Mouse (Mus musculus): ENCODE results near the gene Acsl1.
"Not testable (repeated sequence)": the region's sequence is repeated elsewhere in the genome, so short reads cannot be mapped to it uniquely, and the experiment has no call there.

The Acsl1 gene

DNA sequence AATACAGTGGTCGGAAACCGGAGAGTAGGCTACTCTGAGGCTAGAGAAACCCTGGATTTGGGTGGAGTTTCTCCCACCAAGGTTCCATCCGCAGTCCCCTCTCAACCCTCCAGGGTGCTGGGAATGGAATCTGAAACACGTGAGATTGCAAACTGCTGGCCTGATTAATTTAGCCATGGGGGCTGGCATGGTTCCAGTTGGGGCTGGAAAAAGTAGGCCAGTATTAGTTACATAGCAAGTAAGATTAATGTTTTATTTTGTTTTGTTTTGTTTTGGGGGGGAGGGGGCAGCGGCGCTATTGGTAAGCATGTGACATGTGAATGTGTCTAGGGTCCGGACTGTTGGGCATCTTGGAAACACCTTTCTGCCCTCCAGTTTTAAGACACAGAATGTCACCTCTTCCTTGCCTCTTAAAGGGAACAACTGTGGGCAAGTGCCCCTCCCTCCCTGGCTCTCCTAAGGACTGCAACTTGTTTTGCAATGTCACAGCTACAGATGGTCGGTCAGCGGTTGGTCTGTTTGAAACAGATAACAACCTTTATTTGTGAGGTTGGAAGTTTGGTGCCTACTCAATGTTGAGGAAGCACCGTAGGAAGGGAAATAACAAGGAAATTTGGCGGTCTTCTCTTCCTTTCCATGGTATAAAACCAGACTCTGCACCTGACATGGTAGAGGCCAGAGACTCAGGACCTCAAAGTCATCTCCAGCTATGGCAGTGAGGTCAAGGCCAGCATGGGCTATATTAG lies 75.8 kb downstream of the Acsl1 start:
- in situ Hi-C loops (cut with MboI; ENCODE audit: unreplicated experiment in 2 of 2), result loop anchor here (5.0 to 25.0 kb wide), 2 partner anchors 234 to 359 kb away; no protein-coding TSS in a partner anchor

DNA sequence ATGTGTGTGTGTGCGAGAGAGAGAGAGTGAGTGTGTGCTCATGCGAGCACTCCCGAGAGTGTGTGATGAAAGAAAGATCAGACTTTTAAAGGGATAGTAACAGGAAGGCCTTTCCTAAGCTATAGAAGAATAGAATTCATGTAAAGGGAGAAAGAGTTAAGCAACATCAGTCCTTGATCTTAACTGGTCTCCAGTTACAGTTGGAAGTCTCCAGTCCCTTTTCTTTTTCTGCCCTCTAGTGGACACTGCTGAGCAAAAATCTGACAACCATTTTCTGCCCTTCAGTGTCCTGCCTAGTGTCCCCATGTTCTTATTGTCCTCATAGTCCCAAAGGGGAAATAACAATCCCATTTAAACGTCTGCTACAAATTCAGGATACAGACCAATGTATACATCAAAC lies 76.4 kb downstream of the Acsl1 start:
- in situ Hi-C loops (cut with MboI; ENCODE audit: unreplicated experiment in 2 of 2), result loop anchor here (5.0 to 25.0 kb wide), 2 partner anchors 235 to 360 kb away; no protein-coding TSS in a partner anchor

- in situ Hi-C loops (cut with MboI; ENCODE audit: unreplicated experiment in 2 of 2), result loop anchor here in 1 of 2 experiments (10.0 kb wide), 1 partner anchor 395 kb away; no protein-coding TSS in a partner anchor
Measured at GRCm38 (mm10) chr8:46550058-46550457, 79.2 kb downstream of the Acsl1 start.

- in situ Hi-C loops (cut with MboI; ENCODE audit: unreplicated experiment in 2 of 2), result loop anchor here in 1 of 2 experiments (10.0 kb wide), 1 partner anchor 394 kb away; no protein-coding TSS in a partner anchor
Measured at GRCm38 (mm10) chr8:46551029-46551428, 80.2 kb downstream of the Acsl1 start.

GRCm38 (mm10) chr8:46551615-46552440 lies 81.0 kb downstream of the Acsl1 start, which contains the start of gene Cenpu:
Gene Cenpu, plus strand, starts transcription at chr8:46552028.
- in situ Hi-C loops (cut with MboI; ENCODE audit: unreplicated experiment in 2 of 2), result loop anchor here in 1 of 2 experiments (10.0 kb wide), 1 partner anchor 393 kb away; no protein-coding TSS in a partner anchor

GRCm38 (mm10) chr8:46552441-46552765 lies 81.6 kb downstream of the Acsl1 start:
- in situ Hi-C loops (cut with MboI; ENCODE audit: unreplicated experiment in 2 of 2), result loop anchor here in 1 of 2 experiments (10.0 kb wide), 1 partner anchor 392 kb away; no protein-coding TSS in a partner anchor

DNA sequence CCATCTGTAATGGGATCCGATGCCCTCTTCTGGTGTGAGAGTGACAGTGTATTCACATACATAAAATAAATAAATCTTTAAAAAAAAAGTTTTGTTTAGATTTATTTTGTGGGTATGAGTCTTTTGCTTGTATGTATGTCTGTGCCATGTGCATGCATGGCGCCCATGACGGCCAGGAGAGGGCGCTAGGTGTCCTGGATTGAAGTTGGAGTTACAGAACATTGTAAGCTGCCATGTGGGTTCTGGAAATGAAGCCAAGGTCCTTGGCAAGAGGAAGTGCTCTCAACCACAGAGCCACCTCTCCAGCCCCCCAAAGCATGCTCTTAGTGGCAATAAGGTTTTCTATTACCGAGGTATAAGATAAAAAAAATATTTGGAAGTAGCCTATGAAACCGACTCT lies 88.6 kb downstream of the Acsl1 start:
- in situ Hi-C loops (cut with MboI; ENCODE audit: unreplicated experiment in 2 of 2), result loop anchor here (5.0 to 10.0 kb wide), 4 partner anchors 173 to 813 kb away; no protein-coding TSS in a partner anchor

- in situ Hi-C loops (cut with MboI; ENCODE audit: unreplicated experiment in 2 of 2), result no loop called here
Measured at GRCm38 (mm10) chr8:46562333-46562732, 91.5 kb downstream of the Acsl1 start.

GRCm38 (mm10) chr8:46566914-46567529 lies 96.2 kb downstream of the Acsl1 start:
- in situ Hi-C loops (cut with MboI; ENCODE audit: unreplicated experiment in 2 of 2), result no loop called here

- in situ Hi-C loops (cut with MboI; ENCODE audit: unreplicated experiment in 2 of 2), result no loop called here
Measured at GRCm38 (mm10) chr8:46567946-46568345, 97.1 kb downstream of the Acsl1 start.

- in situ Hi-C loops (cut with MboI; ENCODE audit: unreplicated experiment in 2 of 2), result no loop called here
Measured at GRCm38 (mm10) chr8:46568942-46569341, 98.1 kb downstream of the Acsl1 start.

DNA sequence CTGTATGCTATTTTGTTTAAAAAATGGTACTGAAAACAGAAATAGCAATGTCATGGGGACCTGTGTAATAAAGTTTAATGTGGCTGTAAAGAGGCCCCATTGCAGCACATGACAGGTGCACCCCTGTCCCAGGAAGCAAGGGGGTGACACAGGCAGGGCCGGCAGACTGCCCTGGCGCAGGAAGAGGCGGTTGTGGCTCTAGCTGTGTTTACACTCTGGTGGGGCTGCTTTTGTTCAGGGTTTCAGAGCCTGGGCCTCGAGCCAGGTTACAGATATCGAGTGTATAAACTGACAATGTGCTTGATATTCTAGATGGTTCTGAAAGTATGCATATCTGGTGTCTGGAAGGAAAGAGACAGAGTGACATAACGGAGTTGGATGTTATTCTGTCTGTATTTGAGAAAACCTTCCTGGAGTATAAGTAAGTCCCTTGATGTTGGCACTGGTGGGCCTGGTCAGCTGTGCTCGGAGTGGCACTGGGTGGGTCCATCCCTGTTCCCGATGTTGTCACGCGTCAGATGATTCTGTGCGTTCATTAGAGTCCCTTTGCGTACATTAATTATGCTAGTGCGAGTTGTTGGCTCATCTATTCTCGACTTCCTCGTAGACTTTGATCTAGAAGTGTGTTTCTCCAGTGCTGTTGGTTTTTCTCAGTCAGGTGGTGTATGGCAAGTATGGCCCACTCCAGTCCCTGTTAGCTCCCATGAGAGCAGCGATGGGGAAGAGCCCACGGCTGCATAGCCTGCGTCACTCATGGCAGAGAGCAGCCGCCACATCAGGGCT lies 99.0 kb downstream of the Acsl1 start:
- in situ Hi-C loops (cut with MboI; ENCODE audit: unreplicated experiment in 2 of 2), result no loop called here

GRCm38 (mm10) chr8:46570673-46571072 lies 99.8 kb downstream of the Acsl1 start:
- in situ Hi-C loops (cut with MboI; ENCODE audit: unreplicated experiment in 2 of 2), result no loop called here

DNA sequence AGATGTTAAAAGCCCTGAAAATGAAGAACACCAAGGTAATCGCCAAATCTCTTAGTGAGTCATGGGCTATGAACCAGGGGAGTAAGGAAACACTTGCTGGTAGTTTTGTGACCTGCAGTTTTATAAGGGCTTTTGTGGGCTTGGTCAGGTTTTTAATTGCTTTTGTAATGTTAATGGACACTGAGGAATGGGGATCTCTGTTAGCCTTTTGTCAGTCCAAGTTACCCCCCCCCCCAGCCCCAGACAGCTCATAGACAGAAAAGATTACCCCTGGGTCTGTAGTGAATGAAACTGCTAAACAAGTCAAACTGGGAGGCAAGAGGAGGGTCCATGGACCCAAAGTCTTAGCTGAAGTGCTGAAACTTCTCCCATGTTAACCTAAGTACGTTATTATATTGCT lies 102.6 kb downstream of the Acsl1 start:
- in situ Hi-C loops (cut with MboI; ENCODE audit: unreplicated experiment in 2 of 2), result no loop called here

- in situ Hi-C loops (cut with MboI; ENCODE audit: unreplicated experiment in 2 of 2), result no loop called here
Measured at GRCm38 (mm10) chr8:46573964-46574363, 103.1 kb downstream of the Acsl1 start.

GRCm38 (mm10) chr8:46578794-46579193 lies 108.0 kb downstream of the Acsl1 start:
- in situ Hi-C loops (cut with MboI; ENCODE audit: unreplicated experiment in 2 of 2), result no loop called here

GRCm38 (mm10) chr8:46584328-46584727 lies 113.5 kb downstream of the Acsl1 start:
- in situ Hi-C loops (cut with MboI; ENCODE audit: unreplicated experiment in 2 of 2), result not testable (repeated sequence)

DNA sequence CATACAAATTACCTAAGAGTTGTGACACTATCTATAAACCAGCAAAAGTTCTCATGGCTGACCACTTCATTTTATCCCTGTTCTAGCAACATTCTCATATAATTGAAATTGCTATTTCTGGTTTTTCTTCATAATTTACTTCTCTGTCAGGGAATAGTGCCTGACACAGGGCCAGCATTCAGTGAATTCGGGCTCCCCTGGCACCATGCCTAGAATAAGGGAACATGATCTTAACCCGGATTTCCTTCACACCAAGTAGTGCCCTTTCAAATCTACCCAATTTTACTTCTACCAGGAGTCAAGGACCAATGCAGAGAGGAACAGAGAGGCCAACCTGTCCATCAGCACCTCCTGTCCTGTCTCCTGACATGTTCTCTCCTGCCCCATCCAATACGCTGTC lies 114.7 kb downstream of the Acsl1 start:
- in situ Hi-C loops (cut with MboI; ENCODE audit: unreplicated experiment in 2 of 2), result no loop called here

Measured in v-Abl transformed pro-B cells (cell line).